Mouse (Mus musculus): ENCODE measurements at regions not wholly inside any gene's neighbourhood (a gene's known extent, or its start where the extent isn't known, plus 50 kb on each side); places are given as distances from the start of the nearest gene placed in this dataset.

- no peak for TF ChIP-seq TCF3 (IDR thresholded peaks at IDR 0.05; ENCODE audit: insufficient read length, low read depth)
- no peak for TF ChIP-seq E2F4 (IDR thresholded peaks at IDR 0.05; ENCODE audit: insufficient read depth)
- TF ChIP-seq REST (IDR thresholded peaks at IDR 0.05; ENCODE audit: insufficient read depth, insufficient read length), result no peak
Observed at GRCm38 (mm10) chr12:39257571-39257970, 478.4 kb downstream of the Etv1 start.
